Mouse (Mus musculus) midbrain, embryonic 12.5 days (tissue): ENCODE measurements at regions not wholly inside any gene's neighbourhood (a gene's known extent, or its start where the extent isn't known, plus 50 kb on each side); places are given as distances from the start of the nearest gene placed in this dataset.
"Not testable (repeated sequence)": the region's sequence is repeated elsewhere in the genome, so short reads cannot be mapped to it uniquely, and the experiment has no call there.

Experiments
- ATAC-seq: fragments of 200-750 bp; cut with Nextera tagmentation; 2 replicates; pipeline ENCODE4 v1.8.0; 2017; ENCODE audit warnings: low read depth, moderate TSS enrichment, moderate library complexity; ENCODE audit not compliant: low FRiP score
- H3K27ac ChIP-seq: fragments of 300-500 bp; sonication (generic); replicated peaks from 2 replicates; pipeline ENCODE4 v1.5.1; 2016; ENCODE audit warnings: mild to moderate bottlenecking
- H3K27me3 ChIP-seq: fragments of 300-500 bp; sonication (generic); 2 replicates; pipeline ENCODE4 v1.6.1; 2016; ENCODE audit warnings: mild to moderate bottlenecking
- H3K36me3 ChIP-seq: fragments of 300-500 bp; sonication (generic); 2 replicates; pipeline ENCODE4 v1.6.1; 2016
- H3K4me1 ChIP-seq: fragments of 300-500 bp; sonication (generic); 2 replicates; pipeline ENCODE4 v1.6.1; 2016
- H3K4me2 ChIP-seq: fragments of 300-500 bp; sonication (generic); replicated peaks from 2 replicates; pipeline ENCODE4 v1.6.1; 2016; ENCODE audit warnings: mild to moderate bottlenecking, moderate library complexity
- H3K4me3 ChIP-seq: fragments of 300-500 bp; sonication (generic); 2 replicates; pipeline ENCODE4 v1.5.1; 2016; ENCODE audit warnings: mild to moderate bottlenecking
- H3K9ac ChIP-seq: fragments of 300-500 bp; sonication (generic); replicated peaks from 2 replicates; pipeline ENCODE4 v1.6.1; 2016; ENCODE audit warnings: mild to moderate bottlenecking, moderate library complexity
- H3K9me3 ChIP-seq: fragments of 300-500 bp; sonication (generic); 2 replicates; pipeline ENCODE4 v1.6.1; 2016; ENCODE audit warnings: mild to moderate bottlenecking
- WGBS: fragments of 180-500 bp; shearing (Covaris S2); methylation state at CpG from one replicate; pipeline ENCODE4 v1.1.7; 2016; 5-methylcytosine and 5-hydroxymethylcytosine counted together

GRCm38 (mm10) chr14:100955806-100956436 is 244.2 kb downstream of the Prr30 start:
- 85% methylated on average over 1 of the region's 1 CpGs for whole genome bisulfite sequencing
- Histone ChIP-seq H3K4me2 (no peak overlapping the region), H3K9me3 (no peaks in the 10 kb centered on the region), H3K27me3 (no peaks in the 10 kb centered on the region), H3K9ac (no peak overlapping the region), H3K4me3 (no peak overlapping the region), H3K27ac (no peak overlapping the region), H3K36me3 (no peaks in the 10 kb centered on the region), H3K4me1 (no peaks in the 10 kb centered on the region)
- no peak for ATAC-seq

GRCm38 (mm10) chr14:100950681-100951119 is 249.4 kb downstream of the Prr30 start:
- no peak overlapping the region for H3K9ac ChIP-seq
- no peaks in the 10 kb centered on the region for H3K27me3 ChIP-seq
- WGBS: 64% methylated on average over 3 of the region's 3 CpGs
- no peak overlapping the region for H3K4me2 ChIP-seq
- H3K9me3 ChIP-seq: no peaks in the 10 kb centered on the region
- H3K36me3 ChIP-seq: no peaks in the 10 kb centered on the region
- H3K27ac ChIP-seq: no peak overlapping the region
- no peak for ATAC-seq
- no peak overlapping the region for H3K4me3 ChIP-seq
- no peaks in the 10 kb centered on the region for H3K4me1 ChIP-seq

- H3K9ac ChIP-seq, H3K9me3 ChIP-seq, H3K4me1 ChIP-seq, H3K27me3 ChIP-seq, ATAC-seq, H3K4me3 ChIP-seq, H3K4me2 ChIP-seq, H3K36me3 ChIP-seq, H3K27ac ChIP-seq: not testable (repeated sequence)
Measured at GRCm38 (mm10) chr14:100947625-100948024, 252.5 kb downstream of the Prr30 start.

DNA sequence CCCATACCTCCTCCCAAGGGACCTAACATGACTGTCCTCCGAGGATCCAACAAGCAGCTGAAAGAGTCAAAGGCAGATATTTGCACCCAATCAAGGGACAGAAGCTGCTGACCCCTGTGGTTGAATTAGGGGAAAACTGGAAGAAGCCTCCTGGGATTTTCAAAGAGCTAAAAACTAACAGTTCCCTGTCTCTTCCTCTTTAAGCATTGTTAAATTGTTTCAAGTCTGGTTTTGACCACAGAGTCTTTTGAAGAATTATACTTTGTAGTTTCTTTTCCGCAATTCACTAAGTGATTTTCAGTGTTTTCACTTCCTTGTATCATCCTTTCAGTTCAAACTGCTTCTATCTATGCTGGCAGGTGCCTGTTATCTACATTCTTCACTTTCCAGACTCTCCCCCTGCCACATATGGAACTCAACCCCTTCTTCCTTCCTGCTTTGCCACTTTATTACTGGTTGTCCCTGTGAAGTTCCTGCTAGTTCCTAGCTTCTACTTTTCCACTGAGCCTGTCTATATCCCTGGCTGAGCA is 262.7 kb downstream of the Prr30 start:
- 75% methylated on average over 2 of the region's 2 CpGs for WGBS
- no peak for ATAC-seq
- no peak overlapping the region for H3K4me2 ChIP-seq
- H3K9ac ChIP-seq: no peak overlapping the region
- no peaks in the 10 kb centered on the region for H3K36me3 ChIP-seq
- H3K27me3 ChIP-seq: no peaks in the 10 kb centered on the region
- no peak overlapping the region for H3K27ac ChIP-seq
- no peaks in the 10 kb centered on the region for H3K9me3 ChIP-seq
- no peak overlapping the region for H3K4me3 ChIP-seq
- H3K4me1 ChIP-seq: no peaks in the 10 kb centered on the region

GRCm38 (mm10) chr14:100934554-100934953 is 265.6 kb downstream of the Prr30 start:
- no peak overlapping the region for H3K4me2 ChIP-seq
- no peaks in the 10 kb centered on the region for H3K27me3 ChIP-seq
- no peak for ATAC-seq
- 92% methylated on average over 7 of the region's 7 CpGs for WGBS
- no peak overlapping the region for H3K4me3 ChIP-seq
- no peak overlapping the region for H3K27ac ChIP-seq
- H3K9ac ChIP-seq: no peak overlapping the region
- no peaks in the 10 kb centered on the region for H3K36me3 ChIP-seq
- no peaks in the 10 kb centered on the region for H3K4me1 ChIP-seq
- no peaks in the 10 kb centered on the region for H3K9me3 ChIP-seq

DNA sequence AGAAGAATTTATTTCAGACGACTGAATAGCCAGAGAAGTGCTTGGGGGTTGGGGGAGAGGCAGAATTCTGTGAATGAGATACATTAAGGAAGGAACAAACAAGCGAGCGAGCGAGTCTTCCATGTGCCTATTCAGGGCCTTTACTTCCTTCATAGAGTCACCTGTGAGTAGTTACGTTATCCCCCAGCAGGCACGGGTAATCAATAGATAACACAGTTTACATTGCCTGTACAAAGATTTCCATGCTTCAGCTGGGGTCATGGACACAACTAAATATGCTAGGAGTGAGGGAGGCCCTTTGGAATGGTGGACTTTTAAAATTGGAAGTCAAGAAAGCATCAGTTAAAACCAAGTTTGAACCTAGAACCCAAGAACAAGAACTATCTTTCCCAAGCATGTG is 275.2 kb downstream of the Prr30 start:
- H3K4me2 ChIP-seq: no peak overlapping the region
- ATAC-seq: no peak
- H3K4me3 ChIP-seq: no peak overlapping the region
- H3K27ac ChIP-seq: no peak overlapping the region
- no peaks in the 10 kb centered on the region for H3K9me3 ChIP-seq
- H3K9ac ChIP-seq: no peak overlapping the region
- no peaks in the 10 kb centered on the region for H3K27me3 ChIP-seq
- H3K36me3 ChIP-seq: no peaks in the 10 kb centered on the region
- H3K4me1 ChIP-seq: no peaks in the 10 kb centered on the region
- 91% methylated on average over 6 of the region's 6 CpGs for WGBS

GRCm38 (mm10) chr14:100900221-100900620 is 299.9 kb downstream of the Prr30 start:
- Histone ChIP-seq H3K36me3 (no peaks in the 10 kb centered on the region), H3K9me3 (no peaks in the 10 kb centered on the region), H3K9ac (no peak overlapping the region), H3K27me3 (no peaks in the 10 kb centered on the region), H3K4me2 (no peak overlapping the region), H3K4me3 (no peak overlapping the region), H3K27ac (no peak overlapping the region), H3K4me1 (no peaks in the 10 kb centered on the region)
- 47% methylated on average over 2 of the region's 2 CpGs for WGBS
- no peak for ATAC-seq

- H3K36me3 ChIP-seq: no peaks in the 10 kb centered on the region
- ATAC-seq: no peak
- H3K9ac ChIP-seq: no peak overlapping the region
- H3K4me3 ChIP-seq: no peak overlapping the region
- no peak overlapping the region for H3K27ac ChIP-seq
- H3K27me3 ChIP-seq: no peaks in the 10 kb centered on the region
- no peaks in the 10 kb centered on the region for H3K4me1 ChIP-seq
- 89% methylated on average over 3 of the region's 3 CpGs for WGBS
- no peaks in the 10 kb centered on the region for H3K9me3 ChIP-seq
- no peak overlapping the region for H3K4me2 ChIP-seq
Measured at GRCm38 (mm10) chr14:100899074-100899473, 301.1 kb downstream of the Prr30 start.

DNA sequence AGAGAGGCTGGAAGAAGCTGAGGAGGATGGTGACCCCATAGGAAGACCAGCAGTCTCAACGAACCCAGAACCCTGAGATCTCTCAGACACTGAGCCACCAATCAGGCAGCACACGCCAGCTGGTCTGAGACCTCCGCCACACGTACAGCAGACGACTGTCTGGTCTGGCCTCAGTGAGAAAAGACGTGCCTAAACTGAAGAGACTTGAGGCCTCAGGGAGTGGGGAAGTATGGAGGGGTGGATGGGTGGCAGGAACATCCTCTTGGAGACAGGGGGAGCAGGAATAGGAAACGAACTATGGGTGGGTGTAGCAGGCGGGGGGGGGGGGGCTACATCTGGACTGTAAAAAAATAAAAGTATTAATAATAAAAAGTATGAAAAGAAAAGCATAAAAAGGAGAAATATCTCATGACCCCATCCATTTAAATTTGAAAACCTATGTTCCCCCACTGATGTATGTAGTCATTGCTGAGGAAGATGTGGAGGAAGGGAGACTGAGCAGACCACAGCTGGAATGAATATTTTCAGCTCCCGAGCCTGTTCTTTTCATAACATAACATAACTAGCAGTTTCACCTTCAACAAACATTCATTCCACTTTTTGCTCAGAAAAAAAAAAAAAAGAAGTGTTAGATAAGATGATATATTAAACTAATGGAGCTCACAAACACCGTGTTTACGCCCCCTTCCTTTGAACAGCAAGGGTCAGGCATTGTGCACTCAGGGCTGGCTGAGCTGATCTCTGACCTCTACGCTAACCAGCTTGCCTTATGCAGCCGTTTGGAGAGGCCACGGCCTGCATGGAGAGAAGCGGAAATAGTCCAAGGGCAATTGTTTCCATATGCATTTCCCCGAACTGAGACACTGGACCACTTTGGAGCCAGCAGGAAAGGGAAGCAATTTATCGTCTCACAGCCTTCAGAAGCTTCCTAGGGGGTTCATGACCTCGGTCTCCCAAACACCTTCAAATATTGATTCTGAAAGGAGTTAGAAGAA is 310.7 kb downstream of the Prr30 start:
- no peak overlapping the region for H3K4me2 ChIP-seq
- 52% methylated on average over 17 of the region's 18 CpGs for WGBS
- H3K4me3 ChIP-seq: no peak overlapping the region
- H3K27ac ChIP-seq: no peak overlapping the region
- H3K4me1 ChIP-seq: no peaks in the 10 kb centered on the region
- H3K9ac ChIP-seq: no peak overlapping the region
- ATAC-seq: no peak
- H3K27me3 ChIP-seq: no peaks in the 10 kb centered on the region
- H3K36me3 ChIP-seq: no peaks in the 10 kb centered on the region
- no peaks in the 10 kb centered on the region for H3K9me3 ChIP-seq

GRCm38 (mm10) chr14:100883115-100883514 is 317.0 kb downstream of the Prr30 start:
- Histone ChIP-seq H3K27me3 (no peaks in the 10 kb centered on the region), H3K36me3 (no peaks in the 10 kb centered on the region), H3K9ac (no peak overlapping the region), H3K9me3 (no peaks in the 10 kb centered on the region), H3K4me1 (no peaks in the 10 kb centered on the region), H3K4me2 (no peak overlapping the region), H3K27ac (no peak overlapping the region), H3K4me3 (no peak overlapping the region)
- no peak for ATAC-seq
- 83% methylated on average over 1 of the region's 1 CpGs for WGBS

- WGBS: 73% methylated on average over 2 of the region's 2 CpGs
- Histone ChIP-seq H3K27ac (no peak overlapping the region), H3K27me3 (no peaks in the 10 kb centered on the region), H3K4me1 (no peaks in the 10 kb centered on the region), H3K9me3 (no peaks in the 10 kb centered on the region), H3K9ac (no peak overlapping the region), H3K36me3 (no peaks in the 10 kb centered on the region), H3K4me3 (no peak overlapping the region), H3K4me2 (no peak overlapping the region)
- no peak for ATAC-seq
Measured at GRCm38 (mm10) chr14:100880103-100880502, 320.0 kb downstream of the Prr30 start.

GRCm38 (mm10) chr14:100867790-100868189 is 332.3 kb downstream of the Prr30 start:
- Histone ChIP-seq H3K27ac (no peak overlapping the region), H3K4me3 (no peak overlapping the region), H3K4me1 (no peaks in the 10 kb centered on the region), H3K4me2 (no peak overlapping the region), H3K36me3 (no peaks in the 10 kb centered on the region), H3K9me3 (no peaks in the 10 kb centered on the region), H3K9ac (no peak overlapping the region), H3K27me3 (no peaks in the 10 kb centered on the region)
- no peak for ATAC-seq
- 88% methylated on average over 3 of the region's 3 CpGs for WGBS
